Mouse (Mus musculus) right cerebral cortex, adult 18-20 months (tissue): ENCODE data around the gene Pkig.
"Not testable (repeated sequence)": the region's sequence is repeated elsewhere in the genome, so short reads cannot be mapped to it uniquely, and the experiment has no call there.

Experiments used
- DNase-seq: peaks from one replicate; pipeline ENCODE4 v3.0.0; 2022; ENCODE audit warnings: mixed read lengths

Pkig gene

DNA sequence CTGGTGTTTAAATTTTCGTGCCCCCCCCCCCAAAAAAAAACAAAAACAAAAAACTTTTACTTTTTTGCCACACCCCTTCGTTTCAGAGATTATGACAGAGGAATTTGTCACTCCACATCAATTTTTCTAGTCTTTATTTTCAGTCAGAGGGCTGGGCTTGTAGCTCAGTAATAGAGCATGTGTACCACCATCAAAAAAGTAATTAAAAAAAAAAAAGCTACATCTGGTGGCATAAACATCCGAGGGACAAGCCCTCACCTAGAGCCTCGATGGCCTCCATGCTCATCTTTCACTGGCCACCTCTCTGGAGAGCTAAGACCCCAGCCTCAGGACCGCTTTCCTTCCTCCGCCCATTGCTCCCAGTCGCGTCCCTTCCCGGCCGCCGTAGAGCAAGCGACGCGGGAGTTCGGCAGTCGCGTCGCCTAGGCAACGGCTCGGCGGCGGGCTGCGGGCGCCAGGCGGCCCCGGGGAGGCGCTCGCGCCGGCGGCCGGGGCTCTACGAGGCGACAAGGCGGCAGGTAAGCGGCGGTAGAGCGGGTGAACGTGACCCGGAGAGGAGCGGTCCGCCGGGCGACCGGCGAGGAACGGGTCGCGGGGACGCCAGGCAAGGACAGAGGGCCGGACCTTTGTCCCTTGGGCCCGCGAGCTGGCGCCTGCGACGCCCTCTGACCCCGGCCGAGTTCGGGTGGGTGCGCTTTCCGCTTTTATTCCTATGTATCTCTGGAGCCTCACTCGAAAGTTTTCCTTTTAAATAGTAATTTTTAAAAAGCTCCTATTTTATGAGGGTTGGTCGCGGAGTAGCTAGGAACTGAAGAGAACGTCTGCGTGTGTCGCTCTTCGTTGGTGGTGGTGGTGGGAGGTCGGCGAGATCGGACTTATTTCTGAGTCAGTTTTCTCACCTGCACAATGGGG lies at the start of gene Pkig:
TSS of gene Pkig (plus strand) at position 412 of the 912 bp plus-strand sequence.
- peak; percentile 91 for DNase-seq

DNA sequence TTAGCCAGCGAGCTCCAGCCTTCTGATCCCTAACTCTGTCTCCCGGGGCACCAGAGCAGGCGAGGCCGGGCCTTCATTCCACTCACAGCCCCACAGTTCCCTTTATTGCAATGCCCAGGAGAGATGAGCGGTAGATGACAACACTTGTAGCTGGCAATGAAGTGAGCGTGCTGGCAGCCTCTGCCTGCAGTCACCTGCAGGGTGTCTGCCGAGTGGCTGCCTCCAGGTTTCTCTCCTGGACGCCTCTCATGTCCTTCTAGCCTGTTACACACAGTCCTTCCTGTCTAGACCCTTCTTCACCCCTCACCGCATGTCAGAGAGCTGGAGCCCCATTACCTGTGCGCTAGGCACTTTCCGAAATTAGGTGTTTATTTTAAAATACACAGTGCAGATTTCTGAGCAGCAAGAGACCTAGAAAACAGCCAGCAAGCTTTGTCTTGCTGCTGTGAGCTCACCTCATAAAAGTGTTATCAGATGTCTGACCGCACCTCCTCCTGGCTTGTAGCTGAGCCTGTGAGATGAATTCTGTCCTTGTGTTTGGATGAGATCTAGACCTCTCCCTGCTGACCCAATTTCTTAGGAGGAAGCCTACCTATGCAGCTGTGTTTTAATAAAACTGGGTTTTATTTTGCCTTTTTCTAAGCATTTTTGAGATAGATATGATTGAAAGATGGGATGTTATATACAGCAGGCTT lies 48.8 kb upstream of the Pkig start:
- DNase-seq, result no peak

DNA sequence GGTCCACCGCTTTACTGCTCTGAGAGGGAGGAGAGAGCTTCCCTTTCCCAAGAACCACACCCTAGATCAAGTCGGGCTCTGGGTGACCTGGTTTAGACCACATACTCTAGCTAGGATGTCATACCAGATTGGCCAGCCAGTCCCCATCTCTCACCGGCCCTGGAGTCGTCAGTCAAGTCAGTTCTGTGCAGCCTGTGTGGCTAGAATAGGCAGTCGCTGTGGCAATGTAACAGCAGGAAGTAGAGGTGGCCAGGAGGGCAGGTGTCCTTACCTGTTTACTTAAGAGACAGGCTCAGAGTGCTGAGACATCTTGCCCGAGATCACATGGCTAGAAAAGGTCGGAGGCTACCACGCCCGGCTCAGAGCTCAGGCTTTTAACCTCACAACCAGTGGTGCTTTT lies 47.0 kb upstream of the Pkig start:
- DNase-seq, result no peak

DNA sequence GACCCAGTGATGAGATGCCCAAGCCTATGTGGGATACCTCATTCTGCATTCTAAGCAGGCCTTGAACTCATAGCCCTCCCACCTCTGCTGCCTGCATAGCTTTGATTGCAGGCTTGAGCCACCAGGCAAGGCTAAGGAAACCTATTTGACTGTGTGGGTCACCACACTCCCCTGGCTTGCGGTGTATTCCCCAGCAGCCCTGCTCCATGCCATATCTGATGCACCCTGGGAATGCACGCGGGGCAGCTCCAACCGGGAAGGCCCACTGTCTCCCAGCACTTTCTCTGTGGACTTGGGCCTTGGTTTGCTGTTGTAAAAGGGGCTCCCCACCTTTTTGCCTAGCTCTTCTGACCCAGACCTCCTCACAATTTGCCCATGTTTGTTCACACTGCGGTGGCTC lies 45.0 kb upstream of the Pkig start:
- DNase-seq, result no peak

GRCm38 (mm10) chr2:163613990-163614389 lies 44.2 kb upstream of the Pkig start:
- no peak for DNase-seq

GRCm38 (mm10) chr2:163615401-163615800 lies 42.8 kb upstream of the Pkig start:
- no peak for DNase-seq

DNA sequence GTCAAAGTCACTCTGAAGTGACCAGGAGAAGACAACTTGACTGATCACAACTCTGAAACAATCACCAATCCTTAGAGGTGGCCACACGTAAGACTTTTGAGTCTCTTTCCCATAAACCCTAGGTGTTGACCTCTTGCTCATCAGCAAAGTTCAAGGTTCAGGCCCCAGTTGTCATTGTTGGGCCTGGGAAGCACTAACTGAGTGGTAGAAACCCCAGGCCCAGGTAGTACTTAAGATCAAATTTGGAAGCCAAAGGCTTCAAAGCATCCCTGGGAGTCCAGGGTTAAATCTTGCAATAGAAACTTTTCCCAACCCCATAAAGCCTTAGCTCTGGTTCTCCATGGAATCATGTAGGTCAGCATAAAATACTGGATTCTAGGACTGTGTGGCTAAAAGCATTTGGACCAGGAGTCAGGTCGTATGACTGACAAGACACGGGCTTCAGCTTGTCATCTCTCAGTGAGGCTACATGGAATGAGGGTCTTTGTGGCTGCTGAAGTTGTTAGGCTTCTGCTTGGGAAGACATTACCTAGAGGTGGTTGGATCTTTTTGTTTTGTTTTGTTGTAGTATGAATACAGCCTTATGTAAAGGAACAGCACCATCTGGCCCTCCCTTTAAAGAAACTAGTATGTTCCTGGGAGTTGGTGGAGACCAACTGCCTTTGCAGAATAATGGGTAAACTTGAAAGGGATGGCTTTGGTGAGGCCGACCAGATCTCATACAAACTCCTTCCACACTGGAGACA lies 42.1 kb upstream of the Pkig start:
- DNase-seq, result no peak

- no peak for DNase-seq
These were observed 41.4 kb upstream of the Pkig start for GRCm38 (mm10) chr2:163616652-163617227.

GRCm38 (mm10) chr2:163617232-163617863 lies 40.8 kb upstream of the Pkig start:
- no peak for DNase-seq

DNA sequence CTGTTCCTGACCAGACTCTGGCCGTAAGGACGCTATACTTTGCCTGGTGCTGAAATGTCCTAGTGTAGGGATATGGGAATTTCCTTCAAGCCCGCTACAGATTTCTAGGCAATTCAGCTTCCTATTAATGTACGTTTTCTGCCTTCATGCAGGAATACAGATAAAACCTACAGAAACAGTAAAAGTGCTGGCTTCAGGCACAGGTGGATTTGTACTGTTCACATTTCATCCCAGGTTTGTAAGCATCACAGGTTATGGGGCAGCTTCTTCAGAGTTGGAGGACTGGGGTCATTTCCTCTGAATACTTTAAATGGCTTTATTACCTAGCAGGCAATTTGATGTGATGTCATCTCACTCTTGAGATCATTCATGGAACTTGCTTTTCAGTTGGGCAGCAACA lies 40.3 kb upstream of the Pkig start:
- DNase-seq, result no peak

GRCm38 (mm10) chr2:163620451-163620850 lies 37.7 kb upstream of the Pkig start:
- DNase-seq, result no peak

DNA sequence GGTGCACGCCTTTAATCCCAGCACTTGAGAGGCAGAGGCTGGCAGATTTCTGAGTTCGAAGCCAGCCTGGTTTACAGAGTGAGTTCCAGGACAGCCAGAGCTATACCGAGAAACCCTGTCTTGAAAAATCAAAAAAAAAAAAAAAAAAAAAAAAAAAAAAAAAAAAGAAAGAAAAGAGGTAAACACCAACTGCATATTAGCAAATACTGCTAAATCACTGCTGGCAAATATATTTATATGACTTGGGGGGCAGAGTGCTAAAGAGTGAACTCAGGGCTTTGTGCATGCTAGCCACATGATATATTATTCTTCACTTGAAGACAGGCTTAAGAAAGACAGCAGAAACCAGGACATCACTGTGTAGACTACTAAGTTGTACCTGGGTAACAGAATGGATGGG lies 36.8 kb upstream of the Pkig start:
- not testable (repeated sequence) for DNase-seq

DNA sequence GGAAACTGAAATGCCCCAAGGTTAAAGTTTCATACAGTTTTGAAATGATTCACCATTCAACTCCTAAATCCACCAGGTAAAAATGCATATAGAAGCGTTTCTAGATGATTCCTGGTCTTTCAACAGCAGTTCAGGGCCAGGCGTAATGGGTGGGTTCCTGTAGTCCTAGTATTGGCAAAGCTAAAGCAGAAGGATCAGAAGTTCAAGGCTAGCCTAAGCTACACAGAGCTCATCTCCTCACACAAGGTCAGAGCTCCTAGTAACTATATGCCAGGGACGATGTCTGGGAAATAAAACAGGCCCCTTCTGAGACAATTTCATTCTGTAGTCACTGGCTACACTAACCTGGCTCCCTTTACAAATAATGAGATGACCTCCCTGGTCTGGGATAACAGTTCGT lies 27.0 kb upstream of the Pkig start:
- no peak for DNase-seq

- no peak for DNase-seq
These were observed 26.5 kb upstream of the Pkig start for GRCm38 (mm10) chr2:163631715-163632114.

DNA sequence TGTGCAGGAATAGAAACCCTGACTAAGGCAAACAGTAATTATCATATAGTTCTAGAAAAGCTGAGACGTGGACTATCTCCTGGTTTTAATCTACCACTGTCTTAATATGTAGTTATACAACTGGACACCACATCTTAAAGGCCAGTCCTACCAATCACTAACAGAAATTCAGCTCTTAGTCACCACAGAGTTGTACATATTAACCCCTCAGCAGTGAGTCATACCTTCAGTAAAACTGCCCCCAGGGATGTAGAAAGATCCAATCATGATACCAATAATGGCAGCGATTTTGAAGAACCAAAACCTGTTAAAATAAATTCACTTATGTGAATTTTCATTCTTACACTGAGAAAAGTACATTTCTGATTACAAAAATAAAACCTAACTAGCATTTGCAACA lies 24.0 kb upstream of the Pkig start:
- no peak for DNase-seq

GRCm38 (mm10) chr2:163636057-163636456 lies 22.1 kb upstream of the Pkig start:
- DNase-seq, result no peak

DNA sequence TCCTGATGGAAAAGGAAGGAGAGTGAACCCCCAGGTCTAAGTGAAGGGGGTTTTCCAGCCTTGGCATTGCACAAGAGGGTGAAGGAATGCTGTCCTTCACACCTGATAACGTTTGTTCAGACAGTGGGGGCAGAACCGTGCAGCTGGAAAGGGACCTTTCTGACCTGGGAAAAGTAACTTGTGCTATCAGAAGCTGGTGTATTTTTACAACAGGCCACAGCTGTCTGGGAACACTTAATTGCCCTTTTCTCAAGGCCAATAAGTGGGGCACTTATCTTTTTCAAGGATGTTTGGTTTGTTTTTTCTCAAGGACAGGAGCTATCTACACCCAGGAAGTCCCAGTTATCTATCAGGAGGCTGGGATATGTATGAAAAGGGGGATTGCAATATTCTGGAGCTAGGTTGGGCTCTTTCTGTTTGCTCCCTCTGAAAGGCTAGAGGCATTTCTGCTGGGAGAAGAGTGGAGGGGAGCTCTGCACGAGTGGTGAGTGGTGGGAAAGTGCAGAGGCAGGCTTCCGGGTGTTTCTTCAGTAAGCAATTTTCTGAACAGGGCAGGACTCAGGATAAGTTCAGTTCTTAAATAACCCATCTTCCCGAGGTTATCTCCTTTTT lies 20.4 kb upstream of the Pkig start:
- DNase-seq, result no peak

DNA sequence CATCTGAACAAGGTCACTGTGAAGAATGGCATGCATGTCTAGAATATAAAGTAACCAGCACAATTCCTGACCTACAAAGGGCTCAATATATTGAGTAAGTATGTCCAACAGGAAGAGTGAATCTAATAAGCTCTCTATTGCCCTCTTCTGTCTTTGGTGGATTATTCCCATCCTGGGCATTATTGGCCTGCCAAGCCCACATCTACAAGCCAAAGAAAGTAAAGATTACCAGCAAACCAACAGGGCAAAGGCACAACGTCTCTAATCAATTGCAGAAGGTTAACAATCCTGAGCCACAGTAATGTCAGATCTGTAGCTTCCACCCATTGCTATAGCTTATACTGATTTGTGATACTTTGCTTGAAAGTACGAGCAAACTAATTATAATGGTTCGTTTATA lies 17.7 kb upstream of the Pkig start:
- no peak for DNase-seq

DNA sequence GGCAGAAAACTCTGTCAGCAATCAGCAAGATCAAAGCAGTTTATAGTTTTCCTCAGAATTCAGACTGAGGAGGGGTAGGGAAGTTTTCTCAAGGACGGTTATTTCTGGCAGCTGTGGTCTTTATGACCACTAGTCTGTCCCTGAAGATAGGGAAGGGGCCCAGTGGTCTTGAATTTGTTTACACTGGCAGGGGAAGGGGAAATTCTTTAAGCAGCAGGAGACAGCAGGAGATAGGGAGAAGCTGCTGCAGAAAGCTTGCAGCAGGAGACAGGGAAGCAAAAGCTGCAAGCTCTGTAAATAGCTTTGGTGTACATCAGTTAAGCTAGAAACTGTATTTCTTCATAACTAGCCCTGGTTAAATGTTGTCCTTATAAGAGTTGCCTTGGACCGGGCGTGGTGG lies 16.5 kb upstream of the Pkig start:
- no peak for DNase-seq

DNA sequence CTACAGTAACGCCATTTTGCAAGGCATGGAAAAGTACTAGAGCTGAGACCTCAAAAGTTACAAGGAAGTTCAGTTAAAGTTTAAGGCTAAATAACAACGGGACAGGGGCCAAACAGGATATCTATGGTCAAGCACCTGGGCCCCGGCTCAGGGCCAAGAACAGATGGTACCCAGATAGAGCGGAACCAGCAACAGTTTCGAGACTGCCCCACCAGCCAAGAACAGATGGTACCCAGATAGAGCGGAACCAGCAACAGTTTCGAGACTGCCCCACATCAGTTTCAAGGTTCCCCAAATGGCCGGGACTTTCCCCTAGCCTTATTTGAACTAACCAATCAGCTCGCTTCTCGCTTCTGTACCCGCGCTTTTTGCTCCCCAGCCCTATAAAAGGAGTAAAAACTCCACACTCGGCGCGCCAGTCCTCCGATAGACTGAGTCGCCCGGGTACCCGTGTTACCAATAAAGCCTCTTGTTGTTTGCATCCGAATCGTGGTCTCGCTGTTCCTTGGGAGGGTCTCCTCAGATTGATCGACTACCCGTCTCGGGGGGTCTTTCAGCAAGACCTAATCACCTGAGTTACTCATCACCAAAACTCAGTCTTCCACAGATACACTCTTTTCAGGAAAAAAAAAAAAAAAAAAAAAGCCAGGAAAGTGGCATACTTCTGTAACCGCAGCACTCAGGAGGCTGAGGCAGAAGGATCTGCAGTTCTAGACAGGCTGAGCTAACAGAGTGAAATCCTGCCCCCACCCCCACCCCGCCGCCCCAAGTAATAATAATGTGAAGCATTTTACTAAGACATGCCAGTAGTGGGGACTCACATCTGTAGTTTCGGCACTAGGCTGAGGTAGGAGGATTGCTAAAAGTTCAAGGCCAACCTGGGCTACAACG lies 15.3 kb upstream of the Pkig start:
- DNase-seq, result no peak

DNA sequence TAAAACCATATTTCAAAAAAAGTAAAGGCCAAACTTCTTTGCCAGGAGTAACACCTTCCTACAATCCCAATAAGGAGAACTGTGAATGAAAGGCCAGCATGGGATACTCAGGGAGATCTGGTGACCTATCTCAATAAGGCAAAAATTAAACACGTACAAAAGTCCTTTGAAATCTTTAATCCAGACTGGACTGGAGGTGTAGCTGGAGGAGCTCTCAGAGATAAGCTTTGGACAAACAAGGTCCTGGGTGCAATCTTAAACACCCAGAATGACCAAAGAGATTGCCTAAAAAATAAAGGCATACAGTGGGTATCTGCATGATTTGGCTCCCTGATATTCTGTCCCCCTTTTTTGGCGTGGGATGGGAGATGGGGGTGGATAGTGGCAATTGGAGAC lies 14.6 kb upstream of the Pkig start:
- no peak for DNase-seq
